Mouse (Mus musculus) embryonic facial prominence, embryonic 12.5 days (tissue): Measurements from ENCODE around the gene AI467606. TPM values are rescaled to one million over a fixed set of nuclear protein-coding genes. Genes with fewer than 3 reads are reported as not detected.

Source experiments
- ATAC-seq: fragments of 200-750 bp; cut with Nextera tagmentation; 2 replicates; pipeline ENCODE4 v1.8.0; 2017; ENCODE audit not compliant: insufficient number of reproducible peaks, insufficient read depth, low FRiP score, low TSS enrichment
- H3K27ac ChIP-seq: fragments of 300-500 bp; sonication (generic); 2 replicates; pipeline ENCODE4 v1.5.1; 2016; ENCODE audit warnings: mild to moderate bottlenecking
- H3K27me3 ChIP-seq: fragments of 300-500 bp; sonication (generic); 2 replicates; pipeline ENCODE4 v1.6.1; 2016; ENCODE audit warnings: mild to moderate bottlenecking, moderate library complexity
- H3K36me3 ChIP-seq: fragments of 300-500 bp; sonication (generic); 2 replicates; pipeline ENCODE4 v1.6.1; 2016; ENCODE audit warnings: mild to moderate bottlenecking
- H3K4me1 ChIP-seq: fragments of 300-500 bp; sonication (generic); 2 replicates; pipeline ENCODE4 v1.6.1; 2016
- H3K4me2 ChIP-seq: fragments of 300-500 bp; sonication (generic); replicated peaks from 2 replicates; pipeline ENCODE4 v1.6.1; 2016; ENCODE audit warnings: mild to moderate bottlenecking, moderate library complexity
- H3K4me3 ChIP-seq: fragments of 300-500 bp; sonication (generic); 2 replicates; pipeline ENCODE4 v1.5.1; 2016; ENCODE audit warnings: mild to moderate bottlenecking
- H3K9ac ChIP-seq: fragments of 300-500 bp; sonication (generic); 2 replicates; pipeline ENCODE4 v1.6.1; 2016; ENCODE audit warnings: mild to moderate bottlenecking, moderate library complexity
- H3K9me3 ChIP-seq: fragments of 300-500 bp; sonication (generic); 2 replicates; pipeline ENCODE4 v1.6.1; 2016; ENCODE audit warnings: mild to moderate bottlenecking, moderate library complexity
- WGBS: fragments of 180-500 bp; shearing (Covaris S2); methylation state at CpG from one replicate; pipeline ENCODE4 v1.1.7; 2016; 5-methylcytosine and 5-hydroxymethylcytosine counted together
- polyA plus RNA-seq: library from polyadenylated mRNA; unstranded; fragments of >200 nt; fragmentation: Nextera tagmentation; extraction: Ambion mirVana; gene quantifications from 2 replicates; pipeline ENCODE4 v1.2.1, GENCODE M21; 2016

The AI467606 gene
- polyA plus RNA-seq, 1 experiment from 2014 or later, result 1.5 TPM

- Histone ChIP-seq H3K36me3 (no peaks in the 10 kb centered on the region), H3K4me3 (no peak overlapping the region), H3K4me2 (no peak overlapping the region), H3K9me3 (no peaks in the 10 kb centered on the region), H3K4me1 (peaks cover 9% of the 10 kb centered on the region; the same call in 1 of the 2 replicates), H3K27me3 (no peaks in the 10 kb centered on the region), H3K9ac (no peak overlapping the region), H3K27ac (no peak overlapping the region)
- no peak for ATAC-seq
- WGBS, result 92% methylated on average over 4 of the region's 4 CpGs
Measured at GRCm38 (mm10) chr7:127098950-127099349, 7.8 kb downstream of the AI467606 start.

- Histone ChIP-seq H3K27ac (no peak overlapping the region), H3K27me3 (no peaks in the 10 kb centered on the region), H3K4me3 (no peak overlapping the region), H3K9ac (no peak overlapping the region), H3K4me2 (no peak overlapping the region), H3K9me3 (no peaks in the 10 kb centered on the region), H3K36me3 (no peaks in the 10 kb centered on the region), H3K4me1 (peaks cover 9% of the 10 kb centered on the region; the same call in 1 of the 2 replicates)
- ATAC-seq, result no peak
- 82% methylated on average over 4 of the region's 4 CpGs for WGBS
Measured at GRCm38 (mm10) chr7:127099528-127099927, 8.4 kb downstream of the AI467606 start.

GRCm38 (mm10) chr7:127101451-127102016 lies 10.4 kb downstream of the AI467606 start:
- no peak overlapping the region for H3K27ac ChIP-seq
- H3K9me3 ChIP-seq, result no peaks in the 10 kb centered on the region
- WGBS, result 31% methylated on average over 2 of the region's 2 CpGs
- no peaks in the 10 kb centered on the region for H3K27me3 ChIP-seq
- no peak for ATAC-seq
- no peaks in the 10 kb centered on the region for H3K36me3 ChIP-seq
- no peak overlapping the region for H3K4me3 ChIP-seq
- H3K4me1 ChIP-seq, result peaks cover 2% of the 10 kb centered on the region; the same call in 1 of the 2 replicates
- H3K4me2 ChIP-seq, result no peak overlapping the region
- no peak overlapping the region for H3K9ac ChIP-seq

GRCm38 (mm10) chr7:127102148-127102547 lies 11.0 kb downstream of the AI467606 start:
- no peak overlapping the region for H3K4me2 ChIP-seq
- no peak overlapping the region for H3K27ac ChIP-seq
- H3K9ac ChIP-seq, result no peak overlapping the region
- 65% methylated on average over 6 of the region's 6 CpGs for WGBS
- no peak overlapping the region for H3K4me3 ChIP-seq
- H3K9me3 ChIP-seq, result no peaks in the 10 kb centered on the region
- H3K4me1 ChIP-seq, result no peaks in the 10 kb centered on the region
- H3K36me3 ChIP-seq, result no peaks in the 10 kb centered on the region
- ATAC-seq, result no peak
- H3K27me3 ChIP-seq, result no peaks in the 10 kb centered on the region

- H3K4me2 ChIP-seq, result peak overlapping the region; percentile 50; the same call in 1 of the 2 replicates
- ATAC-seq, result no peak
- H3K27ac ChIP-seq, result peak overlapping the region; percentile 58; the same call in 1 of the 2 replicates
- H3K4me1 ChIP-seq, result no peaks in the 10 kb centered on the region
- no peaks in the 10 kb centered on the region for H3K36me3 ChIP-seq
- no peak overlapping the region for H3K4me3 ChIP-seq
- H3K9ac ChIP-seq, result 0 out of 2 replicates have a peak overlapping the region, but pooled peaks have one; percentile 8
- H3K9me3 ChIP-seq, result no peaks in the 10 kb centered on the region
- no peaks in the 10 kb centered on the region for H3K27me3 ChIP-seq
- WGBS, result 66% methylated on average over 6 of the region's 6 CpGs
Measured at GRCm38 (mm10) chr7:127103960-127104359, 12.8 kb downstream of the AI467606 start.

- peak overlapping the region; percentile 35 for H3K4me3 ChIP-seq
- H3K4me1 ChIP-seq, result no peaks in the 10 kb centered on the region
- H3K36me3 ChIP-seq, result no peaks in the 10 kb centered on the region
- peak overlapping the region; percentile 57 for H3K9ac ChIP-seq
- peak; percentile 68 for ATAC-seq
- H3K4me2 ChIP-seq, result peak overlapping the region; percentile 50
- peak overlapping the region; percentile 58; the same call in 1 of the 2 replicates for H3K27ac ChIP-seq
- WGBS, result 16% methylated on average over 17 of the region's 17 CpGs
- H3K9me3 ChIP-seq, result no peaks in the 10 kb centered on the region
- H3K27me3 ChIP-seq, result no peaks in the 10 kb centered on the region
Measured at GRCm38 (mm10) chr7:127104560-127105332, 13.6 kb downstream of the AI467606 start.

- H3K9ac ChIP-seq, result no peak overlapping the region
- H3K9me3 ChIP-seq, result no peaks in the 10 kb centered on the region
- H3K4me1 ChIP-seq, result no peaks in the 10 kb centered on the region
- ATAC-seq, result no peak
- no peak overlapping the region for H3K4me3 ChIP-seq
- WGBS, result 76% methylated on average over 7 of the region's 7 CpGs
- H3K27ac ChIP-seq, result no peak overlapping the region
- H3K4me2 ChIP-seq, result no peak overlapping the region
- H3K27me3 ChIP-seq, result no peaks in the 10 kb centered on the region
- H3K36me3 ChIP-seq, result no peaks in the 10 kb centered on the region
Measured at GRCm38 (mm10) chr7:127105551-127105950, 14.4 kb downstream of the AI467606 start.

GRCm38 (mm10) chr7:127110239-127111007 lies 19.3 kb downstream of the AI467606 start:
- Histone ChIP-seq H3K27ac (no peak overlapping the region), H3K36me3 (no peaks in the 10 kb centered on the region), H3K4me2 (no peak overlapping the region), H3K9me3 (no peaks in the 10 kb centered on the region), H3K27me3 (no peaks in the 10 kb centered on the region), H3K9ac (no peak overlapping the region), H3K4me3 (no peak overlapping the region), H3K4me1 (no peaks in the 10 kb centered on the region)
- 51% methylated on average over 18 of the region's 18 CpGs for WGBS
- no peak for ATAC-seq

GRCm38 (mm10) chr7:127111461-127111860 lies 20.3 kb downstream of the AI467606 start:
- 42% methylated on average over 6 of the region's 6 CpGs for WGBS
- ATAC-seq, result no peak
- H3K9ac ChIP-seq, result no peak overlapping the region
- peaks cover 4% of the 10 kb centered on the region; the same call in 1 of the 2 replicates for H3K4me1 ChIP-seq
- H3K9me3 ChIP-seq, result no peaks in the 10 kb centered on the region
- no peaks in the 10 kb centered on the region for H3K36me3 ChIP-seq
- H3K4me2 ChIP-seq, result no peak overlapping the region
- no peak overlapping the region for H3K27ac ChIP-seq
- H3K4me3 ChIP-seq, result no peak overlapping the region
- H3K27me3 ChIP-seq, result no peaks in the 10 kb centered on the region

- ATAC-seq, result no peak
- 81% methylated on average over 12 of the region's 12 CpGs for WGBS
- H3K4me3 ChIP-seq, result no peak overlapping the region
- no peak overlapping the region for H3K9ac ChIP-seq
- no peaks in the 10 kb centered on the region for H3K9me3 ChIP-seq
- H3K4me2 ChIP-seq, result no peak overlapping the region
- no peaks in the 10 kb centered on the region for H3K36me3 ChIP-seq
- H3K27ac ChIP-seq, result no peak overlapping the region
- H3K27me3 ChIP-seq, result no peaks in the 10 kb centered on the region
- peaks cover 4% of the 10 kb centered on the region; the same call in 1 of the 2 replicates for H3K4me1 ChIP-seq
Measured at GRCm38 (mm10) chr7:127112251-127112841, 21.2 kb downstream of the AI467606 start.

- Histone ChIP-seq H3K4me2 (no peak overlapping the region), H3K36me3 (no peaks in the 10 kb centered on the region), H3K4me1 (peaks cover 4% of the 10 kb centered on the region; the same call in 1 of the 2 replicates), H3K4me3 (no peak overlapping the region), H3K9ac (no peak overlapping the region), H3K27ac (no peak overlapping the region), H3K9me3 (no peaks in the 10 kb centered on the region), H3K27me3 (no peaks in the 10 kb centered on the region)
- WGBS, result 48% methylated on average over 9 of the region's 9 CpGs
- ATAC-seq, result no peak
Measured at GRCm38 (mm10) chr7:127112921-127113597, 21.9 kb downstream of the AI467606 start.
